Mouse (Mus musculus) intestine, embryonic 14.5 days (tissue): ENCODE measurements at regions not wholly inside any gene's neighbourhood (a gene's known extent, or its start where the extent isn't known, plus 50 kb on each side); places are given as distances from the start of the nearest gene placed in this dataset.

ENCODE experiments used
- ATAC-seq: fragments of 200-750 bp; cut with Nextera tagmentation; replicated peaks from 2 replicates; pipeline ENCODE4 v1.8.0; 2017; ENCODE audit warnings: low read depth, moderate number of reproducible peaks, moderate TSS enrichment, moderate library complexity; ENCODE audit not compliant: low FRiP score, low TSS enrichment
- DNase-seq: peaks from one replicate; pipeline ENCODE4 v3.0.0-alpha.2; 2018; ENCODE audit warnings: low spot score
- H3K27ac ChIP-seq: fragments of 300-500 bp; sonication (generic); 2 replicates; pipeline ENCODE4 v1.5.1; 2014; ENCODE audit warnings: low read depth, mild to moderate bottlenecking, control low read depth
- H3K27me3 ChIP-seq: fragments of 300-500 bp; sonication (generic); replicated peaks from 2 replicates; pipeline ENCODE4 v1.6.1; 2014; ENCODE audit warnings: low read length, control low read depth; ENCODE audit not compliant: control insufficient read depth, insufficient read depth
- H3K36me3 ChIP-seq: fragments of 300-500 bp; sonication (generic); 2 replicates; pipeline ENCODE4 v1.6.1; 2014; ENCODE audit warnings: low read length, control low read depth; ENCODE audit not compliant: control insufficient read depth, insufficient read depth
- H3K4me1 ChIP-seq: fragments of 300-500 bp; sonication (generic); replicated peaks from 2 replicates; pipeline ENCODE4 v1.6.1; 2014; ENCODE audit warnings: low read length, control low read depth, mixed read lengths; ENCODE audit not compliant: control insufficient read depth, insufficient read depth
- H3K4me2 ChIP-seq: fragments of 300-500 bp; sonication (generic); 2 replicates; pipeline ENCODE4 v1.6.1; 2014; ENCODE audit warnings: low read length
- H3K4me3 ChIP-seq: fragments of 300-500 bp; sonication (generic); 2 replicates; pipeline ENCODE4 v1.5.1; 2014; ENCODE audit warnings: low read depth, low read length, control low read depth, mixed read lengths
- H3K9ac ChIP-seq: fragments of 300-500 bp; sonication (generic); 2 replicates; pipeline ENCODE4 v1.6.1; 2014; ENCODE audit warnings: mild to moderate bottlenecking, low read length
- H3K9me3 ChIP-seq: fragments of 300-500 bp; sonication (generic); 2 replicates; pipeline ENCODE4 v1.6.1; 2016; ENCODE audit warnings: low read length, control low read depth; ENCODE audit not compliant: control insufficient read depth
- WGBS: fragments of 180-500 bp; shearing (Covaris S2); extraction: QIAGEN DNeasy Blood & Tissue Kit; methylation state at CpG from one replicate; pipeline ENCODE4 v1.1.7; 2014; 5-methylcytosine and 5-hydroxymethylcytosine counted together

- 12% methylated on average over 12 of the region's 12 CpGs for WGBS
- Histone ChIP-seq H3K9ac (no peak overlapping the region), H3K9me3 (peaks cover 7% of the 10 kb centered on the region; the same call in 1 of the 2 replicates), H3K4me1 (peaks cover 27% of the 10 kb centered on the region), H3K36me3 (no peaks in the 10 kb centered on the region), H3K4me3 (peak overlapping the region; percentile 7; the same call in 1 of the 2 replicates), H3K27me3 (no peaks in the 10 kb centered on the region), H3K27ac (peak overlapping the region; percentile 34), H3K4me2 (peak overlapping the region; percentile 39)
- no peak for DNase-seq
- ATAC-seq: no peak
Measured at GRCm38 (mm10) chr5:4661420-4662197, 96.2 kb downstream of the Fzd1 start.

GRCm38 (mm10) chr5:4657982-4658381 lies 99.9 kb downstream of the Fzd1 start:
- Histone ChIP-seq H3K4me1 (peaks cover 17% of the 10 kb centered on the region), H3K4me2 (no peak overlapping the region), H3K27ac (no peak overlapping the region), H3K27me3 (no peaks in the 10 kb centered on the region), H3K36me3 (no peaks in the 10 kb centered on the region), H3K4me3 (no peak overlapping the region), H3K9me3 (peaks cover 7% of the 10 kb centered on the region; the same call in 1 of the 2 replicates), H3K9ac (no peak overlapping the region)
- DNase-seq: no peak
- ATAC-seq: no peak
- 22% methylated on average over 1 of the region's 1 CpGs for WGBS

DNA sequence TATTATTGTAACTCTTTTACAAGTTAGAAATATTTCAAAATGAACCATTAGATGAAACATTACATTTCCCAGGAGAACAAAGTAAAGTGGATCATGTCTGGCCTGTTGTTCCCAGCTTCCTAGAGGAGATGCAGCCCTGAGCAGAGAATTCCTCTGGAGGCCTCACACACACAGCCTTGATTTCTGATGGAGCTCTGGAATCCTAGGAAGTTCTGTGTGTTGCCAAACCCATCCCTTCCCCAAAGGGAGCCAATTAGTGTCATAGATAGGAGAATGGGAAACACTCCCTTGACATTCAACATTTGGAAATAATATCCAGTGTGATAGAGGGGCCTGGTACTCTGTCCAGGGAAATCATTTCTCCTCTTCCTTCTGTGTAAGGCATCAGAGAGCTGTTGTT lies 103.6 kb downstream of the Fzd1 start:
- no peak for DNase-seq
- ATAC-seq: no peak

GRCm38 (mm10) chr5:4651167-4651955 lies 106.5 kb downstream of the Fzd1 start:
- no peak overlapping the region for H3K27ac ChIP-seq
- H3K27me3 ChIP-seq: no peaks in the 10 kb centered on the region
- 68% methylated on average over 6 of the region's 6 CpGs for WGBS
- H3K9ac ChIP-seq: no peak overlapping the region
- H3K4me2 ChIP-seq: no peak overlapping the region
- no peaks in the 10 kb centered on the region for H3K9me3 ChIP-seq
- no peak for ATAC-seq
- no peak for DNase-seq
- no peak overlapping the region for H3K4me3 ChIP-seq
- peaks cover 6% of the 10 kb centered on the region; the same call in 1 of the 2 replicates for H3K4me1 ChIP-seq
- no peaks in the 10 kb centered on the region for H3K36me3 ChIP-seq

More for the DNA sequence above, 103.6 kb downstream of the Fzd1 start:
- Histone ChIP-seq H3K9ac (no peak overlapping the region), H3K27ac (no peak overlapping the region), H3K4me1 (peaks cover 6% of the 10 kb centered on the region; the same call in 1 of the 2 replicates), H3K27me3 (no peaks in the 10 kb centered on the region), H3K36me3 (no peaks in the 10 kb centered on the region), H3K4me3 (no peak overlapping the region), H3K4me2 (no peak overlapping the region), H3K9me3 (peaks cover 7% of the 10 kb centered on the region; the same call in 1 of the 2 replicates)

- Histone ChIP-seq H3K27ac (0 out of 2 replicates have a peak overlapping the region, but pooled peaks have one; percentile 48), H3K9me3 (no peaks in the 10 kb centered on the region), H3K4me2 (no peak overlapping the region), H3K4me3 (no peak overlapping the region), H3K9ac (no peak overlapping the region), H3K36me3 (no peaks in the 10 kb centered on the region), H3K27me3 (no peaks in the 10 kb centered on the region), H3K4me1 (peaks cover 6% of the 10 kb centered on the region; the same call in 1 of the 2 replicates)
- WGBS: 77% methylated on average over 3 of the region's 3 CpGs
- no peak for ATAC-seq
- no peak for DNase-seq
Measured at GRCm38 (mm10) chr5:4650709-4651108, 107.1 kb downstream of the Fzd1 start.

DNA sequence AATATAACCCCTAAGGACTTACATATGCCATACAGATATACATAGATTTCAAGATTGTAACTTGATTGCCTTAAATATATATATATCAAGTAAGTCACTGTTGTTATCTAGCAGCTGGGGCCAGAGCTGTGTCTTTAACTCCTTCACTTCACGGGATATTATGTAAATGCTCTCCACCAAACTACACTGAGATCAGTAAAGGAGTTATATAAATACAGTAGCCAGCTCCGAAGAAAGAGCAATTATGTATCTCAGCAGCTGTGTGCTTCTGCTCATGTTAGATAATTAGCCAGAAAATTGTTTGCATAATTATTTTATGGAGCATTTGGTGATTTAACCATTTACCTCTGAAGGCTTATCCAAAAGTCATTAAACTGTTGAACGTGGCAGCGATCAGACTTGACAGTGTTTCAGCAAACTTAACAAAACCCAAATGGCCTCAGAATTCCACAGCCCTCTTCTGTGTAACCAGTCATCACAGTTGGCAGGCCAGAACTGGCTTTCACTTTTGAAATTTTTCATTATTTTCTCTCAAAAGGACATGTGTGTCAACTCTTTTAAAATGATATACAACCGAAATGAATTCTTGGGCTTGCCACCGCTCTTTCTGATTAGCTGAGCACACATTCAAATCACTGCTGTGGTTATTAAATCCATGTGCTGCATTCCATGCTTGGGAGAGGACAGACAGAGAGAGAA lies 107.8 kb downstream of the Fzd1 start:
- Histone ChIP-seq H3K9ac (no peak overlapping the region), H3K36me3 (no peaks in the 10 kb centered on the region), H3K4me3 (no peak overlapping the region), H3K27me3 (no peaks in the 10 kb centered on the region), H3K27ac (peak overlapping the region; percentile 48; the same call in 1 of the 2 replicates), H3K4me2 (no peak overlapping the region), H3K4me1 (peaks cover 6% of the 10 kb centered on the region; the same call in 1 of the 2 replicates), H3K9me3 (no peaks in the 10 kb centered on the region)
- ATAC-seq (no peak), DNase-seq (no peak)
- WGBS: 35% methylated on average over 6 of the region's 6 CpGs

DNA sequence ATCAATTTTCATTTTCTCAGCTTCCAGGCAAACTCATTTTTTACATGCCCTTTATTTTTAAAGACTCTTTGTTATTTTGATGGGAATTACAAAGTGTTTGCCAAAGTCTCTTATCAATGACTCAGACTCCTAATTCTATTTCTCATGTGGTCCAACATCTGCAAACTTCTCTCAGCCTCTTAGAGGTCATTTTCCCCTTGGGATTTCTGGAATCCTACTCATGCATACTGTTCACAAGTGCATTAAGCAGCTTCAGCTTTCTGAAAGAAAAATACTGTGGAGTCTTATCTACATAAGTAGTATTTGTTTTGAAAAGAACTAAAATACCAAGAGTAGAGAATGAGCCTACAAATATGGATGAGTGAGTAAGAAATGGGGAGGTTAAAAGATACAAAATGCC lies 116.8 kb downstream of the Fzd1 start:
- no peak for ATAC-seq
- 0 out of 2 replicates have a peak, but pooled peaks cover 2% of the 10 kb centered on the region for H3K9me3 ChIP-seq
- no peaks in the 10 kb centered on the region for H3K27me3 ChIP-seq
- no peak overlapping the region for H3K9ac ChIP-seq
- H3K36me3 ChIP-seq: no peaks in the 10 kb centered on the region
- DNase-seq: no peak
- H3K4me2 ChIP-seq: no peak overlapping the region
- H3K4me3 ChIP-seq: no peak overlapping the region
- H3K27ac ChIP-seq: no peak overlapping the region
- no peaks in the 10 kb centered on the region for H3K4me1 ChIP-seq

DNA sequence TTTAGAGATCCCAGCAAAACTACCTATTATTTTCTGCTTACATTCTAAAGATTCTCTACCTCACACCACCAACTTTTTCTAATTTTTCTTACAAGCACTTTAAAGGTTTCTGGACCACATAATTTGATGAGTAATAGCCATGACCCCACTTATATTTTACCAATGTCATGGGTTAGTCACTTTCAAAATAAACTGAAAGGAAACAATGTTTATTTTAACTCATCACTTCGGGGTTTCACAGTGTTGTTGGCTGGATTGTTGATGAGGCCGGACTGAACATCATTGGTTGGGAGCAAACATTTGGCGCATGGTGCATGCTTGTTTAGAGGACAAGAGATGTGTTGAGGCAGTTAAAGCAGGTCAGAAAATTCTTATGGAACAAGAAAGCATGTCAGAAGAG lies 124.1 kb downstream of the Fzd1 start:
- Histone ChIP-seq H3K36me3 (no peaks in the 10 kb centered on the region), H3K4me3 (no peak overlapping the region), H3K4me1 (no peaks in the 10 kb centered on the region), H3K9ac (no peak overlapping the region), H3K4me2 (no peak overlapping the region), H3K27me3 (no peaks in the 10 kb centered on the region), H3K9me3 (0 out of 2 replicates have a peak, but pooled peaks cover 2% of the 10 kb centered on the region), H3K27ac (no peak overlapping the region)
- 49% methylated on average over 3 of the region's 3 CpGs for WGBS
- DNase-seq (no peak), ATAC-seq (no peak)
